Mouse (Mus musculus) bone marrow macrophage, adult 2 months (primary cell): ENCODE data around the gene Prrx1. TPM values are rescaled to one million over a fixed set of nuclear protein-coding genes. Genes with fewer than 3 reads are reported as not detected.

Experiments
- H3K27ac ChIP-seq: 2 replicates; pipeline ENCODE4 v1.5.1; 2012; ENCODE audit warnings: low read depth, low read length; ENCODE audit not compliant: insufficient read depth
- H3K4me1 ChIP-seq: 2 replicates; pipeline ENCODE4 v1.6.1; 2012; ENCODE audit warnings: low read length; ENCODE audit not compliant: control insufficient read depth, insufficient read depth
- H3K4me3 ChIP-seq: 2 replicates; pipeline ENCODE4 v1.5.1; 2012; ENCODE audit warnings: mild to moderate bottlenecking, low read length, moderate library complexity; ENCODE audit not compliant: insufficient read depth
- CTCF ChIP-seq: IDR thresholded peaks from 2 replicates; pipeline ENCODE4 v1.5.1; 2012; ENCODE audit warnings: low read depth, mild to moderate bottlenecking, low read length, moderate library complexity
- POLR2A ChIP-seq: IDR thresholded peaks from 2 replicates; pipeline ENCODE4 v1.6.1; 2012; ENCODE audit warnings: mild to moderate bottlenecking, low read depth, low read length, borderline replicate concordance
- polyA plus RNA-seq: library from polyadenylated mRNA; stranded (reverse); fragments of >200 nt; gene quantifications from 2 replicates; pipeline ENCODE4 v1.2.4, GENCODE M21; 2012; ENCODE audit not compliant: missing spikeins, insufficient read depth, insufficient read length

The Prrx1 gene
- polyA plus RNA-seq, 1 experiment: 1.7 TPM

DNA sequence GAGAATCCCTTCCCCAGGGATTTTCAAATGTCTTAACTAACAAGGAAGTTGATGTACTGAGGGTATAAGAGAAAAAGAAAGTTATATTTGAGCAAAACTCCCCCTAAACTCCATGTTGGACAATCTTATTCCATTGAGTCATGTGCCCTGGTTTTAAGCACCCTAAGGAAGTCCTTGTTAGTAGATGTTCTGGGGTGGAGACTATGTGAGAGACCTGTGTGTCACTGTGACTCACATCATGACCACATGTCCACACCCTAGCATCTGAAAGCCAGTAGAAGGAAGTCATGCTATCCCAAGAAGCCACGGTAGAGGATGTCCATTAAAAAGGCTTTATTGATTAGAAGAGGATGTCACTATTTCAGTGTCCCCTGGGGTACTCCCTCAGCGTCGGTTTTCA is 40.4 kb downstream of the Prrx1 start:
- TF ChIP-seq CTCF (no peak), POLR2A (no peak)
- no peak overlapping the region for H3K27ac ChIP-seq
- H3K4me1 ChIP-seq: no peaks in the 10 kb centered on the region
- no peak overlapping the region for H3K4me3 ChIP-seq

DNA sequence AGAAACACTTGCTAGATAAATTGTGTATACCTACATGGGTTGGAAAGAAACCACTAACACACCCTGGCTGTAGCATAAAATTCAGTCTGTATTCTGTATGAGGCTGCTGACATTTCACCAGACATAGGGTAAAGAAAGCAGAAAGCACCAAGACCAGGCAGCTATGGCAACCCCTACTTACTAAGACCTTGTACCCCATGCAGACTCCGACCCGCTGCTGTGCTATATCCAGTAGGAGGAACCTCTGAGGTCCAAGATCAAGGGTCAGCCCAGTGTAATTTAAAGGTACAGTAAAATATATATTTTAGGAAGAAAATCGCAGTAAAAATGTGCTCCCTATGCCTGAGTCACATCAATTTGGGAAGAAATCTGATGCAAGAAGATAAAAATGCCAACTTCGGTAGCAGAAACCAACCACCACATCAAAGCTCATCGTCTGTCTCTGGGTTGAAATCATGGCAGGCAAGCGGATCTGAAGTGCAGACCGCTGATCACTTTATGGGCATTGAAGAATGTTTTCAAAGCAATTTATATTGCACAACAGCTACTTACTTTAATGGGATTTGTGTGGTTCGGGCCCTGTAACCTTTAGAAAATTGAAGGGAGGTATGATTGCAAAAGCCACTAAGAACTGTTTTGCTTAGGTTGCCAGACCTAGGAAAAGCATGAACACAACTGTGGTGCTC is 46.5 kb downstream of the Prrx1 start:
- H3K27ac ChIP-seq: no peak overlapping the region
- H3K4me3 ChIP-seq: no peak overlapping the region
- H3K4me1 ChIP-seq: no peaks in the 10 kb centered on the region
- TF ChIP-seq POLR2A: no peak
- no peak for TF ChIP-seq CTCF

DNA sequence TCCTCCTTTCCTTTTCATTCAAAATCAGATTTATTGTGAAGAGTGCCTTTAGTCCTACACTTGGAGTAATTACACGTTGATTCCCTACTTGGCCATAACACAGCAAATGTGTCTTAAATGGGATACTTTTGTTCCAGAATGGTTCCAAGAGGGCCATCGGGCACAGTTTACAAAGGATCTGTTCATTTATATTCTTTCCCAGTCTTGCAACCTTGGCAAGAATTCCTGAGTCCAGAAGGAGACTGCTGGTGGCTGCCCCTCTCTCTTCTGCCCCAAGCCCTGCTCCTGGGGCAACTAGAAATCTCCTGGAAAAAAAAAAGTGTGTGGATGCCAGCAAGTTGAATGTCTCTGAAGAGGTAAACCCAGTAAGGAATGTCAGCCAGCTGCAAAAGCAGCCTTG is 56.2 kb downstream of the Prrx1 start:
- Histone ChIP-seq H3K27ac (no peak overlapping the region), H3K4me1 (no peaks in the 10 kb centered on the region), H3K4me3 (no peak overlapping the region)
- TF ChIP-seq POLR2A (no peak), CTCF (no peak)

DNA sequence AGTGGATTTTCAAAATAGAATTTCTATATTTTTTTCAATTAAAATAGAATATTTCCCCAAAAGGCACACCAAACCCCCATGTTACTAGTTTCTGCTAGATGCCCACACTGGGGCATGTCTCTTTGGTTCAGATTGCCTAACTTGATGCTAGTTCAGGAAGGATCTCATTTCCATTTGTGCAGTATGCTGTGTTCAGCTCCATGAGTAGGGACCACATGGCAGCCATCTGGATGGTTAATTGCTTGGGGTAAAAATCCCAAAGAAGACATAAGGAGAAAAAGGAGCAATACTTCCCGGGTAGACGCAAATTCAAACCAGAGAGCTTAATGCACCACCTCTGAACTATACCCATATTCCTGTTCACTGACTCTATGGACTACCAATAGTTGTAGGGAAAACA is 57.6 kb downstream of the Prrx1 start:
- Histone ChIP-seq H3K4me3 (no peak overlapping the region), H3K4me1 (no peaks in the 10 kb centered on the region), H3K27ac (no peak overlapping the region)
- TF ChIP-seq POLR2A: no peak
- no peak for TF ChIP-seq CTCF

DNA sequence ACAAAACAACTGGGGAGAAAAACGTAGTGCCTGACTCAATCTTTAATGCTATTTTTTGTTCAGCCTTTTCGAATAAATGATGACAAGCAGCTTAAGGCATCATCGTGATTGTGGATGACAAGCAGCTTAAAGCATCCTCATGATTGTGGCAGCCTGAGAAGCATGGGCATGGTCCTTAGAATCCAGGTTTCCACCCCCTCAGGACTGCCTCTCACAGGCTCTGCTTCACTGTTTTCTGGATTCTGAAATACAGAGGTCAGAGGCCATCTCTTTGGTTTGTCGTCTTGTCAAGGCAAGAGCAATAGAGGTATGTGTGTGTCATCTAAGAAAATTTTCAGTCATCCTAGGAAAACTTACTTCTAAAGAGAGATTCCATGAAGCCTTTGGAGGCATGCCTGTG is 60.7 kb downstream of the Prrx1 start:
- H3K4me1 ChIP-seq: no peaks in the 10 kb centered on the region
- no peak overlapping the region for H3K4me3 ChIP-seq
- no peak for TF ChIP-seq CTCF
- no peak for TF ChIP-seq POLR2A
- H3K27ac ChIP-seq: no peak overlapping the region

DNA sequence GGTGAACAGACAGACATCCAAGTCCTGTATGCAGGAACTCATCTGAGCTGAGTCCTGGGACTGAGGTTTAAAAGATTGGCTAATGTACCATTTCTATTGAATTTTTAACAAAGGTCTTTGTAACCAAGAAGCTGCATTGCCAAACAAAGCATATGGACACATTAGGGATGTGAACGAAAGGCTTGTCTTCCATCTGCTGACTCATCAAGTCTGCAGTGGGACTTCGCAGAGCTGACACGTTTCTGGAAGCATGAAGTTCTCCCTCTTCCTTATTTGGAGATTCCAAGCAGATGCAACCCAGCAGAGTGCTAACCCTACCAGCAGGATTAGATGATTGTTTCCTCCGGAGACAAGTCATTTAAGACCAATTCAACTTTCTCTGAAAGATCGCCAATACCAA is 61.2 kb downstream of the Prrx1 start:
- no peaks in the 10 kb centered on the region for H3K4me1 ChIP-seq
- H3K27ac ChIP-seq: no peak overlapping the region
- H3K4me3 ChIP-seq: no peak overlapping the region
- TF ChIP-seq CTCF (no peak), POLR2A (no peak)

DNA sequence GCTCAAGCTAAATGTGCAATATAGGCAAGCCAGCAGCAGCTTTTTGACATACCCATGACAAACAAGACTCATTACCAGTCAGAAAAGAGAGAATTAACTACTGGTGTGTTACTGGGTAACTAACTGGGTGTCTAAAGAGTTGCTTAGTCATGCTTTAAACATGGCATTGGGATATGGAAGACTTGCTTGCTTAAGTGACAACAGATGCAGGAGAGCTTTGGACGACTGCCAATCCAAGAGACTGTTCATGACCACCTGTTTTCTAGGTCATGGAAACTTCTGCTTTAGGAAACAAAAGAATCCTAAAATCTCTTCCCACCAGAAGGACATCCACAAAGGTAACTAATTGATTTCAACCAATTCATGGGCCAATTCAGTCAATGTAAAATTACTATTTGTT is 61.7 kb downstream of the Prrx1 start:
- H3K27ac ChIP-seq: no peak overlapping the region
- no peak for TF ChIP-seq CTCF
- TF ChIP-seq POLR2A: no peak
- H3K4me1 ChIP-seq: no peaks in the 10 kb centered on the region
- H3K4me3 ChIP-seq: no peak overlapping the region

DNA sequence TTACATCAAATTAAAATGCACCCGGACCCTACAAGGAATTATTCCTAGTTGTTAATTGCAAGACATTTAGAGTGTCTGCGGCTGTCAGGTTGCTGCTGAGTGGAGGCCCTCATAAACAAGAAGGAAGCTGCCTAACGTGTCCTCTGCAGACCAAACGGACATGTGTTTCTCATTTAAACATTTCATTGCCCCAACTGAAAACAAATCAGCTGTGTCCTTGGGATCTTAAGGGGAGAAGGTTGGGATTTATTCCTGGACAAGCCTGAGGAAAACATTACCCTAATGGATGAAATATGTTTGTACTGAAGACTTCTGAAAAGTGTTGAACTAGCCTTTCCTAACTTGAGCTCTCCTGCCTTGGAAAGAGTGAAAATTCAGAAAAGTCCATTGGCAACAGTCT is 74.6 kb downstream of the Prrx1 start:
- Histone ChIP-seq H3K4me3 (no peak overlapping the region), H3K27ac (no peak overlapping the region), H3K4me1 (no peaks in the 10 kb centered on the region)
- TF ChIP-seq POLR2A (no peak), CTCF (no peak)

DNA sequence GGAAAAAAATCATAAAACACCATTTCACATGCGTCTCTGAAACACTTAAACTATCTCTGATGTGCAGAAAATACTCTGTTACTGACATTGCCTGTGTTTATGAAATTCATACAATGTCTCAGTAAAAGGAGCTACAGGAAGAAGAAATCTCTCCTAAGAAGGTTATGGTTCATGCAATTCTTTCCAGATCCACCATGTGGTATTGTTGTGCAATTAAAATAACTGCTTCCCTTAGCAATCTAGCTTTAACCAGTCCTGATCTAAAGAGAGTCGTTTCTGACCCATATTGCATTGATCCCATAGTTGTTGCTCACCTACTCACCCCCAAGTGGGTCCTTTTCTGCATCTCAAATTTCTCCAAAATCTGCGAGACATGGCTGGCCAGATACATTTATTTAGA is 82.3 kb downstream of the Prrx1 start:
- Histone ChIP-seq H3K4me1 (no peaks in the 10 kb centered on the region), H3K4me3 (no peak overlapping the region), H3K27ac (no peak overlapping the region)
- TF ChIP-seq CTCF: no peak
- TF ChIP-seq POLR2A: no peak

DNA sequence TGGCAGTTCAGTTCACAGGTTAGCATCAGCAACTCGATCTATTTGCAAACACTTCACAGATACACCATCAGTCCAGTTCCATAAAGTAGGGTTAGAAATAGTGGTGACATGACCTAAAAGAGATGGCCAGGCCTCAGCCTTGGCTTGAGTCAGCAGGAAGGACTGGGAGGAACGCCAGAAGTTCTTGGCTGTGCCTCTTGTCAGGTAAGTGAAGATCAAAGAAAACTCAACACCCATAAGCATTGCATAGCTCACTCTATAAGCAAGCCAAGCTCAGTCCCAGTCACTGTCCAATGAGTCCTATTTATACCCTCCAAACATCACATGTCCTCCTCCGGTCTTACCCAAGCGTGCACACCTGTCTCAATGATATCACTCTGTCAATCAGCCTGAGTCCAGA is 87.2 kb downstream of the Prrx1 start:
- Histone ChIP-seq H3K27ac (no peak overlapping the region), H3K4me3 (no peak overlapping the region), H3K4me1 (no peaks in the 10 kb centered on the region)
- no peak for TF ChIP-seq CTCF
- TF ChIP-seq POLR2A: no peak

DNA sequence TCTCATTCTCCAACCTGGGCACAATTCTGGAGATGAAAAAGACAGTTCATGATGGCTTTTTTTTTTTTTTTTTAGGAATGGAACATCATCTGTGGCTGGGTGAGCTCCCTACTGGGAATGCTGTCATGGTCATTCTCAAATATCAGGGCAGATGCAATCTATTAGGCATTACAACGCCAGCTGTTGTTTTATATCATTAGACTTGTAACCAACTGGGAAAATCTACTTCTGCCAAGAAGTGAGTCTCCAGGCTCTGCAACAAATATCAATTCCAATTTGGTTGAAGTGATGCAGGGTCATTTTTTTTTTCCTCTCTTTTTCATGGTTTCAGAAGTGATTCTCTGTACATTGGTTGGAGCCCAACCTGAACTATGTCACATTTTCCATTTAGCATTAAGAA is 91.7 kb downstream of the Prrx1 start:
- Histone ChIP-seq H3K4me3 (no peak overlapping the region), H3K27ac (no peak overlapping the region), H3K4me1 (no peaks in the 10 kb centered on the region)
- TF ChIP-seq POLR2A: no peak
- TF ChIP-seq CTCF: no peak
